Mouse (Mus musculus): ENCODE data around the gene Lama4.

GRCm38 (mm10) chr10:38978195-38978594, 12.9 kb downstream of the Lama4 start:
- TF ChIP-seq CTCF (IDR thresholded peaks at IDR 0.05; ENCODE audit: low read depth) (no peak), EP300 (IDR thresholded peaks at IDR 0.05; ENCODE audit: low read depth) (no peak)
